Mouse (Mus musculus) midbrain, postnatal 0 days (tissue): Measurements from ENCODE around the gene Ifi44. TPM values are rescaled to one million over a fixed set of nuclear protein-coding genes. Genes with fewer than 3 reads are reported as not detected.

Experiments
- ATAC-seq: fragments of 200-750 bp; cut with Nextera tagmentation; 2 replicates; pipeline ENCODE4 v1.8.0; 2017; ENCODE audit warnings: moderate number of reproducible peaks, mild to moderate bottlenecking, moderate TSS enrichment, moderate library complexity; ENCODE audit not compliant: low FRiP score
- DNase-seq: peaks from one replicate; pipeline ENCODE4 v3.0.0-alpha.2; 2015; ENCODE audit warnings: low spot score
- H3K27ac ChIP-seq: fragments of 300-500 bp; sonication (generic); 2 replicates; pipeline ENCODE4 v1.5.1; 2014; ENCODE audit warnings: low read depth, mild to moderate bottlenecking, low read length, mixed read lengths
- H3K27me3 ChIP-seq: fragments of 300-500 bp; sonication (generic); 2 replicates; pipeline ENCODE4 v1.6.1; 2014; ENCODE audit warnings: low read length, control low read depth, mixed read lengths; ENCODE audit not compliant: insufficient read depth
- H3K36me3 ChIP-seq: fragments of 300-500 bp; sonication (generic); 2 replicates; pipeline ENCODE4 v1.6.1; 2014; ENCODE audit warnings: low read length, control low read depth, mixed read lengths; ENCODE audit not compliant: insufficient read depth
- H3K4me1 ChIP-seq: fragments of 300-500 bp; sonication (generic); 2 replicates; pipeline ENCODE4 v1.6.1; 2014; ENCODE audit warnings: mild to moderate bottlenecking, control low read depth, antibody characterized with exemption, low read length, mixed read lengths; ENCODE audit not compliant: insufficient read depth
- H3K4me2 ChIP-seq: fragments of 300-500 bp; sonication (generic); 2 replicates; pipeline ENCODE4 v1.6.1; 2014; ENCODE audit warnings: low read depth, mild to moderate bottlenecking, low read length, mixed read lengths; ENCODE audit not compliant: poor library complexity, severe bottlenecking
- H3K4me3 ChIP-seq: fragments of 300-500 bp; sonication (generic); 2 replicates; pipeline ENCODE4 v1.5.1; 2014; ENCODE audit warnings: low read depth, mild to moderate bottlenecking, low read length, moderate library complexity
- H3K9ac ChIP-seq: fragments of 300-500 bp; sonication (generic); replicated peaks from 2 replicates; pipeline ENCODE4 v1.6.1; 2014; ENCODE audit warnings: mild to moderate bottlenecking, low read length, moderate library complexity, mixed read lengths; ENCODE audit not compliant: poor library complexity, severe bottlenecking
- H3K9me3 ChIP-seq: fragments of 300-500 bp; sonication (generic); 2 replicates; pipeline ENCODE4 v1.6.1; 2016; ENCODE audit warnings: low read length, control low read depth
- CTCF ChIP-seq: IDR thresholded peaks from 2 replicates; pipeline ENCODE4 v1.5.1; 2016; ENCODE audit warnings: antibody characterized with exemption, mild to moderate bottlenecking
- WGBS: fragments of 180-500 bp; shearing (Covaris S2); extraction: QIAGEN DNeasy Blood & Tissue Kit; methylation state at CpG from one replicate; pipeline ENCODE4 v1.1.7; 2014; 5-methylcytosine and 5-hydroxymethylcytosine counted together
- polyA plus RNA-seq: library from polyadenylated mRNA; unstranded; fragments of >200 nt; fragmentation: Nextera tagmentation; extraction: Ambion mirVana; gene quantifications from 2 replicates; pipeline ENCODE4 v1.2.1, GENCODE M21; 2015
- total RNA-seq: library from RNA; depleted of rRNA; stranded (reverse); fragments of >200 nt; gene quantifications from 2 replicates; pipeline ENCODE4 v1.2.3, GENCODE M21; 2014; rRNA removed

Ifi44 gene
- 2.0 and 2.2 TPM in 2 replicates for total RNA-seq
- polyA plus RNA-seq: 0.87 and 0.96 TPM in 2 replicates

GRCm38 (mm10) chr3:151749737-151750136 is at the start of gene Ifi44:
Ifi44 (minus strand) TSS chr3:151749960.
- ATAC-seq (no peak), DNase-seq (peak; percentile 12)
- Histone ChIP-seq H3K36me3 (no peaks in the 10 kb centered on the region), H3K9ac (no peak within 1 kb of the TSS), H3K27me3 (no peaks in the 10 kb centered on the region), H3K27ac (no peak within 1 kb of the TSS), H3K4me3 (no peak within 1 kb of the TSS), H3K4me1 (no peaks in the 10 kb centered on the region), H3K4me2 (no peak within 1 kb of the TSS), H3K9me3 (no peaks in the 10 kb centered on the region)
- no peak for TF ChIP-seq CTCF
- WGBS: 70% methylated on average over 7 of the region's 7 CpGs

GRCm38 (mm10) chr3:151788622-151789021 is 38.9 kb upstream of the Ifi44 start:
- no peaks in the 10 kb centered on the region for H3K27me3 ChIP-seq
- no peak overlapping the region for H3K9ac ChIP-seq
- 85% methylated on average over 8 of the region's 8 CpGs for WGBS
- no peak for ATAC-seq
- H3K4me1 ChIP-seq: no peaks in the 10 kb centered on the region
- DNase-seq: no peak
- TF ChIP-seq CTCF: no peak
- H3K9me3 ChIP-seq: no peaks in the 10 kb centered on the region
- no peak overlapping the region for H3K4me3 ChIP-seq
- H3K27ac ChIP-seq: no peak overlapping the region
- no peak overlapping the region for H3K4me2 ChIP-seq
- H3K36me3 ChIP-seq: no peaks in the 10 kb centered on the region

GRCm38 (mm10) chr3:151775089-151775488 is 25.3 kb upstream of the Ifi44 start:
- H3K4me2 ChIP-seq: no peak overlapping the region
- peak; percentile 73 for TF ChIP-seq CTCF
- no peaks in the 10 kb centered on the region for H3K9me3 ChIP-seq
- no peaks in the 10 kb centered on the region for H3K27me3 ChIP-seq
- ATAC-seq (no peak), DNase-seq (peak; percentile 24)
- H3K4me3 ChIP-seq: no peak overlapping the region
- no peak overlapping the region for H3K9ac ChIP-seq
- no peaks in the 10 kb centered on the region for H3K4me1 ChIP-seq
- 78% methylated on average over 4 of the region's 4 CpGs for WGBS
- H3K36me3 ChIP-seq: no peaks in the 10 kb centered on the region
- H3K27ac ChIP-seq: no peak overlapping the region

- DNase-seq (peak; percentile 27), ATAC-seq (no peak)
- no peaks in the 10 kb centered on the region for H3K27me3 ChIP-seq
- H3K36me3 ChIP-seq: no peaks in the 10 kb centered on the region
- WGBS: 79% methylated on average over 3 of the region's 3 CpGs
- peak; percentile 67 for TF ChIP-seq CTCF
- no peak overlapping the region for H3K4me2 ChIP-seq
- H3K27ac ChIP-seq: no peak overlapping the region
- no peak overlapping the region for H3K4me3 ChIP-seq
- no peaks in the 10 kb centered on the region for H3K9me3 ChIP-seq
- no peaks in the 10 kb centered on the region for H3K4me1 ChIP-seq
- H3K9ac ChIP-seq: no peak overlapping the region
Observed at GRCm38 (mm10) chr3:151771074-151771473, 21.3 kb upstream of the Ifi44 start.

- ATAC-seq (no peak), DNase-seq (no peak)
- WGBS: 82% methylated on average over 1 of the region's 1 CpGs
- Histone ChIP-seq H3K27me3 (no peaks in the 10 kb centered on the region), H3K36me3 (no peaks in the 10 kb centered on the region), H3K4me1 (no peaks in the 10 kb centered on the region), H3K9me3 (no peaks in the 10 kb centered on the region), H3K4me3 (no peak overlapping the region), H3K27ac (no peak overlapping the region), H3K4me2 (no peak overlapping the region), H3K9ac (no peak overlapping the region)
- TF ChIP-seq CTCF: no peak
Observed at GRCm38 (mm10) chr3:151748514-151748913, 1.2 kb downstream of the Ifi44 start.

GRCm38 (mm10) chr3:151746058-151746457 is 3.7 kb downstream of the Ifi44 start:
- Histone ChIP-seq H3K36me3 (no peaks in the 10 kb centered on the region), H3K4me3 (no peak overlapping the region), H3K4me2 (no peak overlapping the region), H3K27ac (no peak overlapping the region), H3K27me3 (no peaks in the 10 kb centered on the region), H3K4me1 (no peaks in the 10 kb centered on the region), H3K9me3 (no peaks in the 10 kb centered on the region), H3K9ac (no peak overlapping the region)
- DNase-seq: no peak
- ATAC-seq: no peak
- TF ChIP-seq CTCF: no peak
- 88% methylated on average over 8 of the region's 8 CpGs for WGBS
